Mouse (Mus musculus): Measurements from ENCODE around the gene Nmt2.

DNA sequence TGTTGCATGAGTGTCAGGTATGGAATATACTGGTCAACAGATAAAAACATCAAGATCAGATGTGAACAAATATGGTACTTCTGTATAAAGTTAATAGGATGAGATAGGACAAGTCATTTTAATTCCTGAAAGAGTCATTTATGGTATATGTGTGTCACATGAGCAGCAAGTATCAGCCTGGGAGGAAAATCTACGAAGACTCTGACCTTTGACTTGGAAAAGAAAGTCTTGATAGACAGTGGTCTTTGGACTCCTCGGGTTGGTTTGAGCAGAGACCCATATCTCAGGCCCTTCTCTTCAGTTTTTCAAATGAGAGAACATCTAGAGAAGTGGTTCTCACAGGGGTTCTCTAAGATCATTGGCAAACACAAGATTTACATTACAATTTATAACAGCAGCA, 32.7 kb upstream of the Nmt2 start:
- no peak for TF ChIP-seq POLR2AphosphoS5 (IDR thresholded peaks at IDR 0.05; ENCODE audit: borderline replicate concordance, low read depth, low read length)
- TF ChIP-seq CTCF (IDR thresholded peaks at IDR 0.05 in 2 of 3, conservative IDR thresholded peaks at IDR 0.05 in 1 of 3; ENCODE audit: control insufficient read depth in 1 of 3, insufficient read depth in 1 of 3, low read depth in 2 of 3, low read length in 3 of 3, poor library complexity in 1 of 3, severe bottlenecking in 1 of 3) = no peak
- TF ChIP-seq E2F4 (IDR thresholded peaks at IDR 0.05; ENCODE audit: borderline replicate concordance, low read depth, low read length) = no peak
- TF ChIP-seq POLR2A (IDR thresholded peaks at IDR 0.05; ENCODE audit: control insufficient read depth in 1 of 2, insufficient read depth in 1 of 2, low read depth in 1 of 2, low read length in 2 of 2, poor library complexity in 1 of 2) = no peak
- TF ChIP-seq NELFE (IDR thresholded peaks at IDR 0.05; ENCODE audit: low read depth, low read length) = no peak
- TF ChIP-seq MAFK (IDR thresholded peaks at IDR 0.05; ENCODE audit: borderline replicate concordance, low read depth, low read length) = no peak

Measured in MEL (cell line).